Comparison of ENCODE assay signal across 29 mouse cellular contexts in the genomic region with DNA sequence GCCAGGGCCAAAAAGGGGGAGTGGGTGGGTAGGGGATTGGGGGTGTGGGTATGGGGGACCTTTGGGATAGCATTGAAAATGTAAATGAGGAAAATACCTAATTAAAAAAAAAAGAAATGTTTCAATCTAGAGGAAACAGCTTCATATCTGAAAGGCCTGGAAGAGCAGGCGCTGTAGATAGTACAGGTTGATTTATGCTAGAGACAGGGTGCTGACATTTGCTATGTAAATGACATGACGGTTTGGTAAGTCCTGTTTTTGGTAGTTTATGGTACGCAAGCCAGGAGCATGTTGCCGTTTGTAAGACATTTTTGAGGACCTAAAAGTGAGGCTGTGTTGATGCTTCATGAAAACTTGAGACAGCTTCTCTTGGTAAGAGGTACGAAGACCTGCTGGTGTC. TPM values are rescaled to one million over a fixed set of nuclear protein-coding genes. Genes with fewer than 3 reads are reported as not detected.
DNase-seq lines count a peak whose midpoint lies in the region; ATAC-seq lines count a peak whose summit lies in the region.
"Had no signal": no experiment of that assay in that cellular context is flagged by ENCODE, and none has a peak within 500 bp of the region (broad histone marks: within the 10 kb centered on the region; RNA-seq: fewer than 3 reads in every experiment).

No protein-coding gene starts in this region.

- no peak for ATAC-seq in heart, embryonic 13.5 days (ENCODE audit: extremely low read depth, insufficient number of reproducible peaks, low FRiP score, low TSS enrichment)
- peak; percentile 38 for ATAC-seq in common myeloid progenitor, adult 5-6 weeks (replicated peaks; ENCODE audit: low read depth, poor library complexity, severe bottlenecking)
- no peak for ATAC-seq in liver, embryonic 16.5 days (ENCODE audit: low read depth)
- ATAC-seq: CD4-positive, CD25-positive, alpha-beta regulatory T cell, adult 4 months; forebrain, embryonic 13.5 days; inflammation-experienced regulatory T-cells, adult 6 months; midbrain, embryonic 15.5 days had no signal

- H3K4me2 ChIP-seq in heart, embryonic 13.5 days: peak overlapping the region; percentile 42
- H3K4me2 ChIP-seq in liver, embryonic 16.5 days (ENCODE audit: low read depth, low read length): no peak overlapping the region
- H3K4me2 ChIP-seq: embryonic facial prominence, embryonic 15.5 days; forebrain, embryonic 13.5 days; heart, embryonic 15.5 days; hindbrain, embryonic 15.5 days; midbrain, embryonic 15.5 days; neural tube, embryonic 15.5 days had no signal

- H3K4me1 ChIP-seq in heart, embryonic 13.5 days: peaks cover 15% of the 10 kb centered on the region
- H3K4me1 ChIP-seq in liver, embryonic 16.5 days (ENCODE audit: control insufficient read depth, low read depth, low read length): peaks cover 16% of the 10 kb centered on the region
- H3K4me1 ChIP-seq in embryonic facial prominence, embryonic 10.5 days: 0 out of 2 replicates have a peak, but pooled peaks cover 5% of the 10 kb centered on the region
- H3K4me1 ChIP-seq: embryonic facial prominence, embryonic 15.5 days; forebrain, embryonic 13.5 days; hindbrain, embryonic 15.5 days; midbrain, embryonic 15.5 days; neural tube, embryonic 15.5 days had no signal

- H3K4me3 ChIP-seq in heart, embryonic 13.5 days: no peak overlapping the region
- no peak overlapping the region for H3K4me3 ChIP-seq in liver, embryonic 16.5 days (ENCODE audit: low read depth, low read length)
- no peak overlapping the region for H3K4me3 ChIP-seq in embryonic facial prominence, embryonic 10.5 days
- H3K4me3 ChIP-seq: embryonic facial prominence, embryonic 15.5 days; forebrain, embryonic 13.5 days; heart, embryonic 15.5 days; hindbrain, embryonic 15.5 days; midbrain, embryonic 15.5 days; neural tube, embryonic 15.5 days had no signal

- H3K36me3 ChIP-seq in heart, embryonic 13.5 days: peaks cover 15% of the 10 kb centered on the region; the same call in 1 of the 2 replicates
- no peaks in the 10 kb centered on the region for H3K36me3 ChIP-seq in liver, embryonic 16.5 days (ENCODE audit: control insufficient read depth, insufficient read depth)
- peaks cover 7% of the 10 kb centered on the region; the same call in 1 of the 2 replicates for H3K36me3 ChIP-seq in embryonic facial prominence, embryonic 10.5 days (replicated peaks)
- H3K36me3 ChIP-seq: embryonic facial prominence, embryonic 15.5 days; midbrain, embryonic 15.5 days; neural tube, embryonic 15.5 days had no signal

- H3K27me3 ChIP-seq in heart, embryonic 13.5 days (replicated peaks): no peaks in the 10 kb centered on the region
- H3K27me3 ChIP-seq in liver, embryonic 16.5 days (ENCODE audit: control insufficient read depth, insufficient read depth, low read depth, low read length): no peaks in the 10 kb centered on the region
- no peaks in the 10 kb centered on the region for H3K27me3 ChIP-seq in embryonic facial prominence, embryonic 10.5 days (replicated peaks; ENCODE audit: low read depth, poor library complexity, severe bottlenecking)
- H3K27me3 ChIP-seq: embryonic facial prominence, embryonic 15.5 days; forebrain, embryonic 13.5 days; heart, embryonic 15.5 days; hindbrain, embryonic 15.5 days; midbrain, embryonic 15.5 days; neural tube, embryonic 15.5 days had no signal

- no peaks in the 10 kb centered on the region for H3K9me3 ChIP-seq in heart, embryonic 13.5 days
- no peaks in the 10 kb centered on the region for H3K9me3 ChIP-seq in liver, embryonic 16.5 days (replicated peaks; ENCODE audit: control insufficient read depth, low read length)
- H3K9me3 ChIP-seq in embryonic facial prominence, embryonic 10.5 days: no peaks in the 10 kb centered on the region
- H3K9me3 ChIP-seq: embryonic facial prominence, embryonic 15.5 days; forebrain, embryonic 13.5 days; heart, embryonic 15.5 days; hindbrain, embryonic 15.5 days; midbrain, embryonic 15.5 days; neural tube, embryonic 15.5 days had no signal

- no peak overlapping the region for H3K9ac ChIP-seq in heart, embryonic 13.5 days
- no peak overlapping the region for H3K9ac ChIP-seq in liver, embryonic 16.5 days (ENCODE audit: low read depth, low read length)
- H3K9ac ChIP-seq: embryonic facial prominence, embryonic 15.5 days; forebrain, embryonic 13.5 days; heart, embryonic 15.5 days; hindbrain, embryonic 15.5 days; midbrain, embryonic 15.5 days; neural tube, embryonic 15.5 days had no signal

- H3K27ac ChIP-seq in heart, embryonic 13.5 days (replicated peaks): peak overlapping the region; percentile 48
- peak overlapping the region; percentile 65 for H3K27ac ChIP-seq in liver, embryonic 16.5 days (ENCODE audit: low read length)
- H3K27ac ChIP-seq in embryonic facial prominence, embryonic 10.5 days (replicated peaks): no peak overlapping the region
- H3K27ac ChIP-seq: embryonic facial prominence, embryonic 15.5 days; forebrain, embryonic 13.5 days; heart, embryonic 15.5 days; hindbrain, embryonic 15.5 days; midbrain, embryonic 15.5 days; neural tube, embryonic 15.5 days had no signal

- DNase-seq in heart, adult 8-10 months (ENCODE audit: low spot score): no peak
- DNase-seq in MEL-GATA-1-ER (ENCODE audit: extremely low read depth, low read depth): peak; percentile 49
- DNase-seq in embryonic facial prominence, embryonic 10.5 days (ENCODE audit: low spot score): no peak
- DNase-seq in embryo, embryonic 11 days: no peak
- no peak for DNase-seq in kidney, adult 9 months
- DNase-seq: adrenal gland, adult 8-10 months; cerebellum, adult 11 months; cerebellum, adult 9-10 months; gastrocnemius, postnatal 25 days; heart, adult 18-20 months; heart, postnatal 36 days; kidney, adult 18-20 months; kidney, postnatal 36 days; layer of hippocampus, postnatal 36 days; lung, postnatal 36 days; retina, postnatal 1 day; right cerebral cortex, postnatal 14 days; thymus, postnatal 4 days had no signal

- WGBS in heart, embryonic 13.5 days: 79% methylated on average over 5 of the region's 5 CpGs
- WGBS in liver, embryonic 16.5 days (ENCODE audit: insufficient replicate concordance): 34% methylated on average over 5 of the region's 5 CpGs
- 92% methylated on average over 5 of the region's 5 CpGs for WGBS in embryonic facial prominence, embryonic 10.5 days

RNA-seq across cellular contexts. Expression of gene Fam174b, which starts 24.6 kb away (rescaled TPM):
- 49.8 and 50.1 TPM in 2 replicates for polyA plus RNA-seq in heart, embryonic 13.5 days (2015; fragmentation: Nextera tagmentation; extraction: Ambion mirVana)
- 100 to 1,000 TPM; 200 to 214 (median 203) TPM for total RNA-seq in heart, adult 8-10 months (2022)
- 7.0 and 12.5 TPM in 2 replicates for total RNA-seq in common myeloid progenitor, adult 5-6 weeks (2017)
- 2.8 and 3.4 TPM in 2 replicates for polyA plus RNA-seq in liver, embryonic 16.5 days (2015; fragmentation: Nextera tagmentation; extraction: Ambion mirVana)
- polyA plus RNA-seq in embryonic facial prominence, embryonic 10.5 days (2016; fragmentation: Nextera tagmentation; extraction: Ambion mirVana): 20.2 and 24.5 TPM in 2 replicates
